Mouse (Mus musculus) stomach, postnatal 0 days (tissue): ENCODE results near the gene Cmc2.

Source experiments
- CTCF ChIP-seq: IDR thresholded peaks from 2 replicates; pipeline ENCODE4 v1.5.1; 2016; ENCODE audit warnings: antibody characterized with exemption, low read depth, mild to moderate bottlenecking, moderate library complexity
- EP300 ChIP-seq: optimal IDR thresholded peaks from 2 replicates; pipeline ENCODE3; 2016; ENCODE audit warnings: antibody characterized with exemption

GRCm38 (mm10) chr8:116905836-116906235, 15.4 kb downstream of the Cmc2 start:
- TF ChIP-seq CTCF (no peak), EP300 (no peak)
